Mouse (Mus musculus): ENCODE measurements around the gene Ifnz.
"Not testable (repeated sequence)": the region's sequence is repeated elsewhere in the genome, so short reads cannot be mapped to it uniquely, and the experiment has no call there.

Gene Ifnz

DNA sequence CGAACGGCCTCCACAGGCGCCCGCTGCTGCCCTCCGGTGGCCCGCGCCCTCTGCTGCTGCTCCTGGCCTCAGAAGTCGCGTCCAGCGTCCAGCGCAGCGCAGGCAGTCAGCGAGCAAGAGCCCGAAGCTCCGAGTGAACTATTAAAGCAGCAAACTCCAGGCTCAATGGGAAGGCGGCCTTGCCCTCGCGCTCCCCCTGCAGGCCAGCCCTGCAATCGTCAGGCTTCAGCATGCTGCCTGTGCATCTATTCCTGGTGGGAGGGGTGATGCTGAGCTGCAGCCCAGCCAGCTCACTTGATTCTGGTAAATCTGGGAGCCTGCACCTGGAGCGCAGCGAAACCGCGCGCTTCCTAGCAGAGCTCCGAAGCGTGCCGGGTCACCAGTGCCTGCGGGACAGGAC, 6.5 kb downstream of the Ifnz start, which contains the start of gene Gm13277:
Gm13277 (plus strand) TSS at position 231 of the 400 bp plus-strand sequence.
- not testable (repeated sequence) for DNase-seq

DNA sequence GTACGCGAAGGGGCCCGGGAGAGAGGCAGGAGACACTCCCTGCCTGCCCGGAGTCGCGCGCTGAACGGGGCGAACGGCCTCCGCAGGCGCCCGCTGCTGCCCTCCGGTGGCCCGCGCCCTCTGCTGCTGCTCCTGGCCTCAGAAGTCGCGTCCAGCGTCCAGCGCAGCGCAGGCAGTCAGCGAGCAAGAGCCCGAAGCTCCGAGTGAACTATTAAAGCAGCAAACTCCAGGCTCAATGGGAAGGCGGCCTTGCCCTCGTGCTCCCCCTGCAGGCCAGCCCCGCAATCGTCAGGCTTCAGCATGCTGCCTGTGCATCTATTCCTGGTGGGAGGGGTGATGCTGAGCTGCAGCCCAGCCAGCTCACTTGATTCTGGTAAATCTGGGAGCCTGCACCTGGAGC, 9.3 kb downstream of the Ifnz start, which contains the start of gene Gm13278:
Gm13278 (plus strand) TSS at position 301 of the 400 bp plus-strand sequence.
- not testable (repeated sequence) for DNase-seq

DNA sequence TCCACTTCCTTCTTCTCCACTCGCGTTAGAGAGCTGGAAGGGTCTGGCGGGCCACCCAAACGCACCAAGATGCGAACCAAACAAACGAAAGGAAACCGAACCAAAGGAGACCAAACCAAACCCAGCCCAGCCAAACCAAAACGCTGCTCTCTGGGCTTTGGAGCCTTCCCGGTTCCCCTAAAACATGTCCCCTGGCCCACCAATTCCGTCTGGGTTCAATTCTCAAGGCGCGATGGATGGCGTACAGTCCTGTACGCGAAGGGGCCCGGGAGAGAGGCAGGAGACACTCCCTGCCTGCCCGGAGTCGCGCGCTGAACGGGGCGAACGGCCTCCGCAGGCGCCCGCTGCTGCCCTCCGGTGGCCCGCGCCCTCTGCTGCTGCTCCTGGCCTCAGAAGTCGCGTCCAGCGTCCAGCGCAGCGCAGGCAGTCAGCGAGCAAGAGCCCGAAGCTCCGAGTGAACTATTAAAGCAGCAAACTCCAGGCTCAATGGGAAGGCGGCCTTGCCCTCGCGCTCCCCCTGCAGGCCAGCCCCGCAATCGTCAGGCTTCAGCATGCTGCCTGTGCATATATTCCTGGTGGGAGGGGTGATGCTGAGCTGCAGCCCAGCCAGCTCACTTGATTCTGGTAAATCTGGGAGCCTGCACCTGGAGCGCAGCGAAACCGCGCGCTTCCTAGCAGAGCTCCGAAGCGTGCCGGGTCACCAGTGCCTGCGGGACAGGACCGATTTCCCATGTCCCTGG, 12.2 kb downstream of the Ifnz start, which contains the start of gene Gm13275:
Gm13275 (plus strand) TSS at position 552 of the 740 bp plus-strand sequence.
- DNase-seq, result not testable (repeated sequence)

DNA sequence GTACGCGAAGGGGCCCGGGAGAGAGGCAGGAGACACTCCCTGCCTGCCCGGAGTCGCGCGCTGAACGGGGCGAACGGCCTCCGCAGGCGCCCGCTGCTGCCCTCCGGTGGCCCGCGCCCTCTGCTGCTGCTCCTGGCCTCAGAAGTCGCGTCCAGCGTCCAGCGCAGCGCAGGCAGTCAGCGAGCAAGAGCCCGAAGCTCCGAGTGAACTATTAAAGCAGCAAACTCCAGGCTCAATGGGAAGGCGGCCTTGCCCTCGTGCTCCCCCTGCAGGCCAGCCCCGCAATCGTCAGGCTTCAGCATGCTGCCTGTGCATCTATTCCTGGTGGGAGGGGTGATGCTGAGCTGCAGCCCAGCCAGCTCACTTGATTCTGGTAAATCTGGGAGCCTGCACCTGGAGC, 15.2 kb downstream of the Ifnz start, which contains the start of gene Gm13279:
Gm13279 (plus strand) TSS at position 301 of the 400 bp plus-strand sequence.
- DNase-seq, result not testable (repeated sequence)

DNA sequence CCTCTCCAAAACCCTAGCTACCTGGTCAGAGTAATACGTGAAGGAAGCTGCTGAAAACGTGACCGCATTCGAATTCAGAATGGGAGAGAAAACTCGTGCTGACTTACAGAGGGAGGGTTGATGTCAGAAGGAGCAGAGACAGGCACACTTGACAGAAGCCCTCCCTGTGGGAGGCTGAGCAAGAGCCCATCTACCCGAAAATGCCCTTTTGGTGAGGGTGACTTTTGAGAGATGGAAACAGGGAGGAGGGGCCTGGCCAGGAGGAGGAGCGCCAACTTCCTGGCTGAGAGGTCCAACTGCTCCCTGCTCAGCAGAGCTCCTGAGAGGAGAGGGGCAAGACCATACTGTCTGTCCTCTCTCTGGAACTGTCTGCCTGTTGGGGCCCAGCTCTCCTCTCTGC, 17.4 kb downstream of the Ifnz start, which contains the start of gene Gm13285:
Gm13285 (plus strand) TSS at position 301 of the 400 bp plus-strand sequence.
- DNase-seq, result not testable (repeated sequence)

DNA sequence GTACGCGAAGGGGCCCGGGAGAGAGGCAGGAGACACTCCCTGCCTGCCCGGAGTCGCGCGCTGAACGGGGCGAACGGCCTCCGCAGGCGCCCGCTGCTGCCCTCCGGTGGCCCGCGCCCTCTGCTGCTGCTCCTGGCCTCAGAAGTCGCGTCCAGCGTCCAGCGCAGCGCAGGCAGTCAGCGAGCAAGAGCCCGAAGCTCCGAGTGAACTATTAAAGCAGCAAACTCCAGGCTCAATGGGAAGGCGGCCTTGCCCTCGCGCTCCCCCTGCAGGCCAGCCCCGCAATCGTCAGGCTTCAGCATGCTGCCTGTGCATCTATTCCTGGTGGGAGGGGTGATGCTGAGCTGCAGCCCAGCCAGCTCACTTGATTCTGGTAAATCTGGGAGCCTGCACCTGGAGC, 21.0 kb downstream of the Ifnz start, which contains the start of gene Gm13287:
Gm13287 (plus strand) TSS at position 301 of the 400 bp plus-strand sequence.
- not testable (repeated sequence) for DNase-seq

DNA sequence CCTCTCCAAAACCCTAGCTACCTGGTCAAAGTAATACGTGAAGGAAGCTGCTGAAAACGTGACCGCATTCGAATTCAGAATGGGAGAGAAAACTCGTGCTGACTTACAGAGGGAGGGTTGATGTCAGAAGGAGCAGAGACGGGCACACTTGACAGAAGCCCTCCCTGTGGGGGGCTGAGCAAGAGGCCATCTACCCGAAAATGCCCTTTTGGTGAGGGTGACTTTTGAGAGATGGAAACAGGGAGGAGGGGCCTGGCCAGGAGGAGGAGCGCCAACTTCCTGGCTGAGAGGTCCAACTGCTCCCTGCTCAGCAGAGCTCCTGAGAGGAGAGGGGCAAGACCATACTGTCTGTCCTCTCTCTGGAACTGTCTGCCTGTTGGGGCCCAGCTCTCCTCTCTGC, 23.3 kb downstream of the Ifnz start, which contains the start of gene Gm13288:
Gm13288 (plus strand) TSS at position 301 of the 400 bp plus-strand sequence.
- DNase-seq, result not testable (repeated sequence)

DNA sequence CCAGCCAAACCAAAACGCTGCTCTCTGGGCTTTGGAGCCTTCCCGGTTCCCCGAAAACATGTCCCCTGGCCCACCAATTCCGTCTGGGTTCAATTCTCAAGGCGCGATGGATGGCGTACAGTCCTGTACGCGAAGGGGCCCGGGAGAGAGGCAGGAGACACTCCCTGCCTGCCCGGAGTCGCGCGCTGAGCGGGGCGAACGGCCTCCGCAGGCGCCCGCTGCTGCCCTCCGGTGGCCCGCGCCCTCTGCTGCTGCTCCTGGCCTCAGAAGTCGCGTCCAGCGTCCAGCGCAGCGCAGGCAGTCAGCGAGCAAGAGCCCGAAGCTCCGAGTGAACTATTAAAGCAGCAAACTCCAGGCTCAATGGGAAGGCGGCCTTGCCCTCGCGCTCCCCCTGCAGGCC, 23.8 kb downstream of the Ifnz start:
- not testable (repeated sequence) for DNase-seq

DNA sequence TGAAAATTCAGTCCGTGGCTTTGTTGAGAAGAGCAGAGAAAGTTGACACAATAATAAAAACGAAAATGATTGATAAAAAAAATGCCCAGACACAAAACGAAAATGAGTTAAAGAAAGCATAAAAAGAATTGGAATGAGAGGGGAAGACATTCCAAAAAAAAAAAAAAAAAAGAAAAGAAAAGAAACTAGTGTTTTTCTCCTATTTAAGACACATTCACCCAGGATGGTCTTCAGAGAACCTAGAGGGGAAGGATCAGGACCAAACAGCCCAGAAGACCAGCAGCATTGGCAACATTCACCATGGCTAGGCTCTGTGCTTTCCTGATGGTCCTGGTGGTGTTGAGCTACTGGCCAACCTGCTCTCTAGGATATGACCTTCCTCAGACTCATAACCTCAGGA, 34.0 kb downstream of the Ifnz start, which contains the start of gene Ifna7:
Ifna7 (plus strand) TSS at position 301 of the 400 bp plus-strand sequence.
- DNase-seq, result no peak

DNA sequence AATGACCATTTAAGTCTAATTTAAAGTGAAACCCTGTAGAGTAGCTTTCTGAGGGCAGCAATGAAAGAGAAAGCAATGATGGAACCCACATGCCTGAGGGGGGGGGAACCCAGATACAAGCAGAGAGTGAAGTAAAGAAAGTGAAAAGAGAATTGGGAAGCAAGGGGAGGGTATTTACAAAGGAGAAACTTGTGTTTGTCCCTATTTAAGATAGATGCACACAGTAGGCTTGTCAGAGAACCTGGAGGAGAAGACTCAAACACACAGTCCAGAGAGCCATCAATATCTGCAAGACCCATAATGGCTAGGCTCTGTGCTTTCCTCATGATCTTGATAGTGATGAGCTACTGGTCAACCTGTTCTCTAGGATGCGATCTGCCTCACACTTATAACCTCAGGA, 37.7 kb downstream of the Ifnz start, which contains the start of gene Ifna11:
Ifna11 (plus strand) TSS at position 301 of the 400 bp plus-strand sequence.
- DNase-seq, result no peak

DNA sequence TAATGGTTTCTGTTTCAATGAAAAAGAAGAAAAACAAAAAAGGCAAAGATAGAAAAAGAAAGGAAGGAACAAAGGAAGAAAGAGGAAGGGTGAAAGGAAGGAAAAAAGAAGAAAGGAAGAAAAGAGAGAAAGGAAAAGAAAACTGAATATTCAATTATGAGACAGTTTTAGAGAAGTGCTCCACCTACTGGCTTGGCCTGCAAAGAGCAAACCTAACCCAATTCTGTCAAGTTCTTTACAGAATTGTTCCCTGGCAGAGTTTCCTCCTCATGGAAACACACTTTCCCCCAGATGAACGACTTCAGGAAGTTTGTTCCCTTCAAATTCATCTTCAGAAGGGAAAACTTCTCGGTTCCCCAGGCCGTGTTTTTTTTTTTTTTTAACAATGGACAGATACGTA, 41.1 kb downstream of the Ifnz start:
- peak; percentile 37 for DNase-seq

DNA sequence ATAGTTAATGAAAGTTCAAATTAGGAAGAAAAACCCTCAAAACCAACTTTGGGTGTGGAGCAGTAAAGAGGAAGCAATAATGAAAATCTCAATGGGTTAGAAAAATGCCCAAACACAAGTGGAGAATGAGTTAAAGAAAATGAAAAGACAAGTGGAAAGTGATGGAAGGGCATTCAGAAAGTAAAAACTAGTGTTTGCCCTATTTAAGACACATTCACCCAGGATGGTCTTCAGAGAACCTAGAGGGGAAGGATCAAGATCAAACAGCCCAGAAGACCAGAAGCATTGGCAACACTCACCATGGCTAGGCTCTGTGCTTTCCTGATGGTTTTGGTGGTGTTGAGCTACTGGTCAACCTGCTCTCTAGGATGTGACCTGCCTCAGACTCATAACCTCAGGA, 45.2 kb downstream of the Ifnz start, which contains the start of gene Ifna6:
Ifna6 (plus strand) TSS at position 301 of the 400 bp plus-strand sequence.
- not testable (repeated sequence) for DNase-seq

DNA sequence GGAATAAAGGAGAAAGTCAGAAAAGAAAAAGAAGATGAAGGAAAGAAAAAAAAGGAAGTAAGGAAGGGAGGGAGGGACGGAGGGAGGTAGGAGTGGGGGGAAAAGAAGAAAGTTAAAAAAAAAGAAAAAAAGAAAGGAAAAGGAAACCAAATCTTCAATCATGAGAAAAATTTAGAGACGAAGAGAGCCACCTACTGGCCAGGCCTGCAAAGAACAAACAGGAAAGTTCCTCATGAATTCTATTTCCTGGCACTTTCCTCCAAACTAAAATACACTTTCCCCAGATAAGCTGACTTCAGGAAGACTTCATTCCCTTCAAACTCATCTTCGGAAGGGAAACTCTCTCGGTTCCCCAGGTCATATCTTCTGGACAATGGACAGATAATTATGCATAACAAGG, 48.6 kb downstream of the Ifnz start:
- DNase-seq, result peak; percentile 39
